Mouse (Mus musculus) frontal cortex, postnatal 14 days (tissue): Measurements from ENCODE around the gene Pam.
A peak's percentile ranks its signal among the peaks of the same experiment; 100 is the strongest.
"Not testable (repeated sequence)": the region's sequence is repeated elsewhere in the genome, so short reads cannot be mapped to it uniquely, and the experiment has no call there.

Experiments
- DNase-seq, 2 experiments: peaks; one replicate each; pipeline ENCODE4 v3.0.0; 2022; ENCODE audit warnings: low spot score in 2 of 2

The Pam gene

GRCm38 (mm10) chr1:97969765-97970164, 125.7 kb downstream of the Pam start:
- no peak for DNase-seq

- no peak for DNase-seq
Measured at GRCm38 (mm10) chr1:97963711-97964110, 131.7 kb downstream of the Pam start.

GRCm38 (mm10) chr1:97962134-97962533, 133.3 kb downstream of the Pam start:
- DNase-seq: peak; percentile 31 to 36

GRCm38 (mm10) chr1:97960681-97961080, 134.8 kb downstream of the Pam start:
- no peak for DNase-seq

- DNase-seq: no peak
Measured at GRCm38 (mm10) chr1:97960124-97960523, 135.3 kb downstream of the Pam start.

GRCm38 (mm10) chr1:97958759-97959158, 136.7 kb downstream of the Pam start:
- no peak for DNase-seq

- not testable (repeated sequence) for DNase-seq
Measured at GRCm38 (mm10) chr1:97949258-97949657, 146.2 kb downstream of the Pam start.

GRCm38 (mm10) chr1:97947100-97947499, 148.3 kb downstream of the Pam start:
- no peak for DNase-seq

- DNase-seq: no peak
Measured at GRCm38 (mm10) chr1:97943908-97944608, 151.4 kb downstream of the Pam start.

GRCm38 (mm10) chr1:97943402-97943801, 152.0 kb downstream of the Pam start:
- no peak for DNase-seq

GRCm38 (mm10) chr1:97942966-97943365, 152.5 kb downstream of the Pam start:
- DNase-seq: no peak

GRCm38 (mm10) chr1:97938586-97938985, 156.9 kb downstream of the Pam start:
- no peak for DNase-seq

- no peak for DNase-seq
Measured at GRCm38 (mm10) chr1:97938053-97938452, 157.4 kb downstream of the Pam start.

GRCm38 (mm10) chr1:97934940-97935339, 160.5 kb downstream of the Pam start:
- no peak for DNase-seq

GRCm38 (mm10) chr1:97931220-97931619, 164.2 kb downstream of the Pam start:
- no peak for DNase-seq

- DNase-seq: no peak
Measured at GRCm38 (mm10) chr1:97929415-97930028, 165.9 kb downstream of the Pam start.

- no peak for DNase-seq
Measured at GRCm38 (mm10) chr1:97926789-97927188, 168.7 kb downstream of the Pam start.

GRCm38 (mm10) chr1:97926017-97926540, 169.4 kb downstream of the Pam start:
- no peak for DNase-seq

GRCm38 (mm10) chr1:97922395-97922794, 173.1 kb downstream of the Pam start:
- no peak for DNase-seq

GRCm38 (mm10) chr1:97921886-97922285, 173.6 kb downstream of the Pam start:
- no peak for DNase-seq

GRCm38 (mm10) chr1:97918495-97918894, 177.0 kb downstream of the Pam start:
- no peak for DNase-seq

GRCm38 (mm10) chr1:97916971-97917234, 178.5 kb downstream of the Pam start:
- no peak for DNase-seq

- no peak for DNase-seq
Measured at GRCm38 (mm10) chr1:97916218-97916970, 179.1 kb downstream of the Pam start.
